Mouse (Mus musculus) C2C12 (cell line): ENCODE measurements at regions not wholly inside any gene's neighbourhood (a gene's known extent, or its start where the extent isn't known, plus 50 kb on each side); places are given as distances from the start of the nearest gene placed in this dataset.

Experiments
- CTCF ChIP-seq: IDR thresholded peaks from one replicate; pipeline ENCODE4 v1.5.1; 2011; ENCODE audit not compliant: control insufficient read depth, insufficient read depth, insufficient read length
- FOSL1 ChIP-seq: IDR thresholded peaks from one replicate; pipeline ENCODE4 v1.8.0; 2011; ENCODE audit warnings: mild to moderate bottlenecking, low read length; ENCODE audit not compliant: poor library complexity, insufficient read depth, severe bottlenecking
- USF1 ChIP-seq: IDR thresholded peaks from one replicate; pipeline ENCODE4 v1.6.1; 2011; ENCODE audit warnings: low read depth, mild to moderate bottlenecking, control low read depth, moderate library complexity

DNA sequence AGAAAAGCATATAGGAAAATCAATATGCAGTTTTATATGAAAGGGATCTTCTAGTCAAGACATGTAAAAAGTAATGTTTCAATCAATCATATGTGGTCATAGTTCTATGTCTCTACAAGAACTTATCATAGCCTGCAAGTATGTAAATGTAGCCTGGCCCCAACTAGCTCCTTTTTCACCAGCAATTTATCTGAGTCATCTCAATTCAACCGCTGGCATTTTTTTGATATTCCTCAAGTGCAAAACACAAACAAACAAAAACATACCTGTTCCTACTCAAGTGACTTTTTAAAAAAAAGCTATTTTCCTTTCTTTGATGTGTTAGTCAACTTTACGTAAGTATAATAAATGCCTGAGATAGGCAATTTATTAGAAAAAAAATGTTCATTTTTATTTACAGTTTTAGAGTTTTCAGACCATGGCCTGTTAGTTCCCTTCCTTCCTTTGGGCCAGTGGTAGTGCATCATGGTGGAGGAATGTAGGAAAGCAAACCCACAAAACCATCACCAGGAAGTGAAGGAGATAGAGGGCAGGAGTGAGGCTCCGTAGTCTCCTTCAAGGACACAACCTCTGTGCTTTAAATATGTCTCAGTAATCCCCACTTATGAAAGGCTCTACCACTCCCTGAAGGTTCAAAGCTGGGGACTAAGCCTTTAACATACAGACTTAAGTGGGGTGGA, 242.7 kb upstream of the Zpld1 start:
- TF ChIP-seq CTCF (no peak), USF1 (no peak), FOSL1 (peak; percentile 32)
